Mouse (Mus musculus): ENCODE data around the gene Jkamp.
"Not testable (repeated sequence)": the region's sequence is repeated elsewhere in the genome, so short reads cannot be mapped to it uniquely, and the experiment has no call there.

The Jkamp gene

DNA sequence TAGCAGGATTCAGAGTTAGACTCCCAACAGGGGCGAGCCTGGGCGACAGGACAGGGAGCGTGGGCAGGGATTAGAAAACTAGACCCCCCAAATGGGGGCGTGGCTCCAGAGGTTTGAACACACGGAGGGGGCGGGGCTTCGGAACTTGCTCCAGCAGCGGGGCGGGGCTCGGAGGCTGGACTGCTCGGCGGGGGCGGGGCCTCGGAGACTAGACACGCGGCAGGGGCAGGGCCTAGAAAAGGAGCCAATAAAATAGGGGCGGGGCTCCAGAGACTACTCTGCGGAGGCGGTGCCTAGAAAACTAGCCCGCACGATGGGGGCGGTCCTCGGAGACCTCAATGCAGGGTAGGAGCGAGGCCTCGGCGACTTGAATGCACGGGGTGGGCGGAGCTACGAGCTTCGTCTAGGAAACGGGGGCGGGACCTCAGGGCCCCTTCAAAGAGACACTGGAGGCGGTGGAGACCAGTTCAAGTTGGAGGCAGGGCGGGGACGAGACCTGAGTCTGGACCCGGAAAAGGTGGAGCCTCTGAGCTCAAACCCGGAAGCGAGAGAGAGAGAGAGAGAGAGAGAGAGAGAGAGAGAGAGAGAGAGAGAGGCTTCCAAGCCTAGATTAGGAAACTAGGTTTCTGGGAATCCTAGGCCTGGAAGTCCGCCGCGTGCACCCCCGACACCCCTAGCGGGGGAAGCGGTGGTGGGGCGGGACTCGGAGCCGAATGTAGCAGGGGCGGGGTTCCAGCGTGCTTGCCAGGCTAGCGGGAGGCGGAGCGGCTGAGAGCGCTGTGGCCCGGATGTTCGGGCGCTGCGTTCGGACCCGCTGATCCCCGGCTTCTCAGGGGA is at the start of gene Jkamp, which contains the start of gene L3hypdh:
Jkamp (plus strand) TSS at position 261 of the 837 bp plus-strand sequence.
L3hypdh (minus strand) TSS at position 111 of the 837 bp plus-strand sequence.
- peak; percentile 98 for DNase-seq (ENCODE audit: low spot score in 2 of 2)

DNA sequence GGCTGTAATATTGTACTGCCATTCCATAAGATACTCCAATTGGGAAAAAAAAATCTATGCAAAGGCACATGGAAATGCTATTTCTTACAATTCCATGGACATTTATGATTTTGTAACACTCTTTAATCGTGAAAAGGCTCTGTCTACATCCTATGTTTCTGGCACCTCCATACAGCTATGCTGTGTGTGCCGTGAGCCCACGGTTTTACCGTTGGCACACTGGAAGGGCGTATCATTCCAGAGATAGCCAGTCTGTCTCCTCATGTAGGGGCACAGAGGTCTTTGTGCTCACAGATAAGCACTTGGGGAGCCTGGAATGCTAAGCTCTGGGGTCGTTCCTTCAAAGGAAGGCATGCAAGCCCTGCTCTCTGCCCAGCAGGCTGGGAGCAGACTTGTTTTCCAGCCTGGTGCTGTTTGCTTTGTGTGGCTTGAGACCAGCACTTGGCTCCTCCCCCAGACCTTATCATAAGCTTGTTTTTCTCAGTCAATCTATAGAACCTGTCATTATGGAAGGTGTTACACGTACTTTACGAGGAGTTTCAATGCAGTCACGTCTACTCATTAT is 49.2 kb upstream of the Jkamp start:
- no peak for DNase-seq (ENCODE audit: low spot score in 2 of 2)

DNA sequence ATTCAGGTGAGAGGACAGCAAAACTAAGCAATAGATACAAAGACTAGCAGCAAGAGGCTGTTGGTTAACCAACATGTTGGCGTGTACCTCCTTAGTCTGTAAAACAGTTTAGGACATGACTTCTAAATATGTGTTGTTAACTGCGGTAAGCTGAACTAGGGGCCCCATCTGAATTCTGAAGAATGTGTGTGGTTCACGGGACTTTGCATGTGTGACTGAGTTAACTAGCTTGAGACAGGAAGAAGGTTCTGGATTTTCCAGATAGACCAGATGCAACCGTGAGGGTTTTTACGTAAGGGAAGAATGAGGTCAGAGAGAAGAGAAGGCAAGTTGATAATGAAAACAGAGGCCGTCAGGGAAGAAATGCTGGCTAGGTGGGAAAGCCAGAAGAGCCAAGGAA is 48.3 kb upstream of the Jkamp start:
- no peak for DNase-seq (ENCODE audit: low spot score in 2 of 2)

- no peak for DNase-seq (ENCODE audit: low spot score in 2 of 2)
These were observed 46.5 kb upstream of the Jkamp start for GRCm38 (mm10) chr12:72038866-72039265.

- no peak for DNase-seq (ENCODE audit: low spot score in 2 of 2)
These were observed 45.9 kb upstream of the Jkamp start for GRCm38 (mm10) chr12:72039501-72039900.

GRCm38 (mm10) chr12:72041238-72041637 is 44.2 kb upstream of the Jkamp start:
- no peak for DNase-seq (ENCODE audit: low spot score in 2 of 2)

GRCm38 (mm10) chr12:72047513-72047912 is 37.9 kb upstream of the Jkamp start:
- no peak for DNase-seq (ENCODE audit: low spot score in 2 of 2)

DNA sequence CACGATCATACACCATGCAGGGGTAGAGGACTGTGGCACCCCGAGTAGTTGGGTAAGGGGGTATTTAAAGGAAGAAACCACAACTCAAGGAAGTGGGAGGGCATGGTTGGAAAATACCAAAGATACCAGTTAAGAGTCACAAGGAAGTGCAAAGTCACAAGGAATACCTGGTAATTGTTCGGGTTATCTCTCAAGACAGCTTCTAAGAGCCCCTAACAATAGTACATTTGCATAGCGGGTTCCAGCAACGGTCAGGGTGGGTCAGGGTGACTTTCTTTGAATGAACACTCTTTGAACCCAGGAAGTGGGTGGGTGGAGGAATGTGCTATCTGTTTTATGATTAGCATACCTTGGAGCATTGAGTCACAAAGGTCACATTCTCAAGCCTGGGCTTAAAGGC is 35.2 kb upstream of the Jkamp start:
- not testable (repeated sequence) for DNase-seq (ENCODE audit: low spot score in 2 of 2)

GRCm38 (mm10) chr12:72050821-72051220 is 34.6 kb upstream of the Jkamp start:
- DNase-seq (ENCODE audit: low spot score in 2 of 2), result no peak

DNA sequence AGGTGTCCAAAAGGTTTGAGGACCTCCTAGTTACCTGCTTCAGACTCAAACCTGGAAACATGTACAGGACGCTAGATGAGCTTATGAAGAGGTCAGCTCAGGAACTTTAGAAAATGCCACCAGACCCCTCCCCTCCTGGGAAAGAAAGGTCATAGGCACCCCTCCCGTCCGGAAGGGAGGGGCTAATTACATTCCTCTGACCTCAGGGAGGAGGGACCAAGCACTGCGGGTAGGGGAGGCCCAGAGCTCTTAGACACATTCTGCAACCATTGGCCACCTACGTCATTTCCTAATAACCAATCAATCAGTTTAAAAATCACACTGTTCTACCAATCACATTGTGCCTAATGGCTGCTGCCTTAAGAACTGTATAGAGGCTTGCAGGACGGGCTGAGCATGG is 32.8 kb upstream of the Jkamp start:
- DNase-seq (ENCODE audit: low spot score in 2 of 2), result no peak

DNA sequence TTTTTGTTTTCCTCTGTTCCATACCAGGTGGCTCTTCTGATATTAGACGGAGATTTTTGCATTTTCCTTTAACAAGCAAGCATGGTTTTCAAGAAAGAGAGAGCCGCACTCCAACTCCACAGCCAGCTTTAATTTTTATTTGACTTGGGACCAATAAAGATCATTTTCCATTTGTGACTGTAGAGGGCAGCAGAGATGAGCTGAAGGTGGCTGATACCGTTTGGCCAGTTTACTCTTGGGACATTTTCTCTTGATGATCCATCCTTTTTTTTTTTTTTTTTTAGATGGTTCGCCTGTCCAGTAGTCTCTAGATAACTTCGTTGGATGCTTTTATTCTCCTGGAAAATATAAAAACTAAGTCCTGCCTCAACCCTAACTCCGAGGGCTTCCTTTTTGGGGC is 32.1 kb upstream of the Jkamp start:
- no peak for DNase-seq (ENCODE audit: low spot score in 2 of 2)

DNA sequence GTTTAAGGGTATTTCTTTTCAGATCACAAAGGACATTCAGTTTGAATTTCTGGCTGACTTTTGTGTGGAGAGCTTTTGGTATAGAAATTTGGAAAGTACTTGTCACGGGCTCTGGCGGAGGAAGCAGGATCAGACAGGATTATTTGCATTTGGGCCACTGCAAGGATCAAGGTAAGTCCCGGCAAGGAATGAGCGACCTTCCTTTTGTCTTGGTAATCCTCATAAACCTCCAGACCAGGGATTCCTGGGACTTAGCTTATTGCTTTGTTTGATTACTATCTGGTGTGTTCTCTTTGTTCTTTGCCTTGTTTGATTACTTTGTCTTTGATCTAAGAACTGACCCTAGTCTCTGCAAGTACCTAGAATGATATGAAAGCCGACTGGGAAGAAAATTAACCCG is 31.5 kb upstream of the Jkamp start:
- DNase-seq (ENCODE audit: low spot score in 2 of 2), result no peak

DNA sequence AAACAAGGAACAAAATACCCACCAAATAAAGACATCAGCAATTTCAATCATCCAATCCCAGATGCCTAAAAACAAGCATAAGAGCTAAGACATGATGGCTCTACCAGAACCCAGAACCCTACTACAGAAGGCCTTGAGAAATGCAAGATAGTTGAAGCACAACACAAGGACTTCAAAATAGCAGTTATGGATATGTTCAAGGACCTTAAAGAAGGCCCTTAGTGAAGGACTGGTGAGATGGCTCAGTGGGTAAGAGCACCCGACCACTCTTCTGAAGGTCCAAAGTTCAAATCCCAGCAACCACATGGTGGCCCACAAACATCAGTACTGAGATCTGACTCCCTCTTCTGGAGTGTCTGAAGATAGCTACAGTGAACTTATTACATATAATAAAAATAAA is 27.6 kb upstream of the Jkamp start:
- no peak for DNase-seq (ENCODE audit: low spot score in 2 of 2)

GRCm38 (mm10) chr12:72069626-72070326 is 15.6 kb upstream of the Jkamp start:
- no peak for DNase-seq (ENCODE audit: low spot score in 2 of 2)

GRCm38 (mm10) chr12:72070327-72071269 is 14.8 kb upstream of the Jkamp start, which contains the start of gene Gpr135:
Gene Gpr135 (minus strand): TSS chr12:72071125.
- DNase-seq (ENCODE audit: low spot score in 2 of 2), result peak; percentile 91 to 93

- DNase-seq (ENCODE audit: low spot score in 2 of 2), result no peak
These were observed 7.1 kb upstream of the Jkamp start for GRCm38 (mm10) chr12:72078248-72078647.

GRCm38 (mm10) chr12:72081961-72082360 is 3.4 kb upstream of the Jkamp start:
- DNase-seq (ENCODE audit: low spot score in 2 of 2), result no peak

GRCm38 (mm10) chr12:72082370-72082769 is 3.0 kb upstream of the Jkamp start:
- no peak for DNase-seq (ENCODE audit: low spot score in 2 of 2)

- DNase-seq (ENCODE audit: low spot score in 2 of 2), result no peak
These were observed 2.1 kb upstream of the Jkamp start for GRCm38 (mm10) chr12:72083265-72083664.

DNA sequence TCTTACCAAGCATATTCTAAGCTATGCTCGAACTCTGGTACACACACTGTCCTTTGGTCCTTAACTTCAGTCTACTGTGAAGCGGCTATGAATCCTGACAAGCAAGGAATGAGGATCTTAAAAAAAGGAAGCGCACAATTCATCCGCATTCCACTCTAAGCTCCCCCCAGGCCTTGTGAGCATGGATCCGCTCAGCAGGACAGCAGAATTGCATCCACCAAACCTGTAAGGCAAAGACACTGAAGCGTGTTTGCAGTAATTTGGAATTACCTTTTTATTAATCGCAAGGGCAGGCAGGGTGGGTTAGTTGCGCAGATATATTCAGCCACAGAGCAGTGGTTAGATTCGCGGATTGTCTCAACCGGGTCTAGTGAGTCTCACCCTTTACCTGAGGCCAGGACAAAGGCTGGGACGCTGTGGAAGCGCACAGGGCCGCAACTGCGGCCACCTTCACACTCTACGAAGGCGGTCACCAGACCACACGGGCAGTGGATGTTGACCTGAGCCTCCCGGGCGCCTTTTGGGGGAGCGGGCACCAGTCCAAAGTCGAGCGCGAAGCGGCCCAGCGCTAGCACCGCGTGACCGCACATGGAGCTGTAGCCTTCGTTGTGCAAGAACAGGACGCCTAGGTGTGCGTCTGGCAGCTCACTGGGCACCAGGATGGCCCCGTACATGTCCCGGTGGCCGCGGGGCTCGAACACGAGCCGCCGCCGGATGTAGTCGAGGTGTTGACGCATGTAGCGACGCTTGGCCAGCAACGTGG is 947 bp upstream of the Jkamp start:
- DNase-seq (ENCODE audit: low spot score in 2 of 2), result no peak

GRCm38 (mm10) chr12:72085024-72085328 is 413 bp upstream of the Jkamp start:
- no peak for DNase-seq (ENCODE audit: low spot score in 2 of 2)
